Mouse (Mus musculus): ENCODE results near the gene Rxrb. TPM values are rescaled to one million over a fixed set of nuclear protein-coding genes. Genes with fewer than 3 reads are reported as not detected.
A peak's percentile ranks its signal among the peaks of the same experiment; 100 is the strongest.
"Not testable (repeated sequence)": the region's sequence is repeated elsewhere in the genome, so short reads cannot be mapped to it uniquely, and the experiment has no call there.

The Rxrb gene
- polyA plus RNA-seq, 1 experiment from 2014 or later = 52.7 TPM

GRCm38 (mm10) chr17:34000796-34001195 lies 30.8 kb upstream of the Rxrb start:
- not testable (repeated sequence) for ATAC-seq (ENCODE audit: low FRiP score, low TSS enrichment); H3K9ac ChIP-seq (replicated peaks; ENCODE audit: low read length); H3K27ac ChIP-seq (ENCODE audit: low read length); H3K4me1 ChIP-seq (ENCODE audit: insufficient read depth, low read length); H3K9me3 ChIP-seq (ENCODE audit: low read length); H3K4me3 ChIP-seq (ENCODE audit: low read length); H3K36me3 ChIP-seq (ENCODE audit: insufficient read depth, low read length)
- WGBS = 71% methylated on average over 2 of the region's 2 CpGs
- H3K27me3 ChIP-seq (ENCODE audit: insufficient read depth, low read length) = peaks cover 42% of the 10 kb centered on the region
- H3K4me2 ChIP-seq (replicated peaks; ENCODE audit: low read depth, low read length) = peak overlapping the region; percentile 98; the same call in 1 of the 2 replicates

GRCm38 (mm10) chr17:34003426-34003825 lies 28.2 kb upstream of the Rxrb start:
- H3K4me1 ChIP-seq (ENCODE audit: insufficient read depth, low read length) = 0 out of 2 replicates have a peak, but pooled peaks cover 4% of the 10 kb centered on the region
- no peak overlapping the region for H3K4me2 ChIP-seq (replicated peaks; ENCODE audit: low read depth, low read length)
- no peak overlapping the region for H3K9ac ChIP-seq (replicated peaks; ENCODE audit: low read length)
- no peaks in the 10 kb centered on the region for H3K9me3 ChIP-seq (ENCODE audit: low read length)
- no peak overlapping the region for H3K27ac ChIP-seq (ENCODE audit: low read length)
- peaks cover 41% of the 10 kb centered on the region for H3K27me3 ChIP-seq (ENCODE audit: insufficient read depth, low read length)
- H3K36me3 ChIP-seq (ENCODE audit: insufficient read depth, low read length) = no peaks in the 10 kb centered on the region
- WGBS = 2% methylated on average over 5 of the region's 5 CpGs
- no peak overlapping the region for H3K4me3 ChIP-seq (ENCODE audit: low read length)
- no peak for ATAC-seq (ENCODE audit: low FRiP score, low TSS enrichment)

DNA sequence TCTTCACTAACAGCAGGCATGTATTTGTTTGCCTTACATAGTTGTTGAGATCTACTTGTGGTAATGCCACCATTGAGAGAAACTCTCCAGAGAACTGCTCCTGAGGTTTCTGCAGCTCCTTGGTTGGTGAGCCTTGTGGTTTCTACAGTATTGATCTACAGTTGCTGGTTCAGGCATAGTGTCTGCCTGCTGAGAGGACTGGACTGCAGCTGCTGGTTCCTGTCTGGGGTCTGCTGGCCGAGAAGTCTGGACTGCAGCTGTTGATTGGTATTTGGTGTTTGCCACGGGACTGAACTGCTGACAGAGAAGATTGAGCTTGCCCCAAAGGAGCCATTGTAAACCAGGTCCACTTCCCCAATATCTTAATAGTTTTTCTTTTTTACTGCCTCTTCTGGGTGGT lies 25.0 kb upstream of the Rxrb start:
- no peak for ATAC-seq (ENCODE audit: low FRiP score, low TSS enrichment)
- Histone ChIP-seq H3K4me2 (replicated peaks; ENCODE audit: low read depth, low read length) (no peak overlapping the region), H3K27ac (ENCODE audit: low read length) (no peak overlapping the region), H3K9me3 (ENCODE audit: low read length) (no peaks in the 10 kb centered on the region), H3K27me3 (ENCODE audit: insufficient read depth, low read length) (peaks cover 14% of the 10 kb centered on the region), H3K9ac (replicated peaks; ENCODE audit: low read length) (no peak overlapping the region), H3K36me3 (ENCODE audit: insufficient read depth, low read length) (no peaks in the 10 kb centered on the region), H3K4me3 (ENCODE audit: low read length) (no peak overlapping the region), H3K4me1 (ENCODE audit: insufficient read depth, low read length) (no peaks in the 10 kb centered on the region)
- 46% methylated on average over 2 of the region's 2 CpGs for WGBS

DNA sequence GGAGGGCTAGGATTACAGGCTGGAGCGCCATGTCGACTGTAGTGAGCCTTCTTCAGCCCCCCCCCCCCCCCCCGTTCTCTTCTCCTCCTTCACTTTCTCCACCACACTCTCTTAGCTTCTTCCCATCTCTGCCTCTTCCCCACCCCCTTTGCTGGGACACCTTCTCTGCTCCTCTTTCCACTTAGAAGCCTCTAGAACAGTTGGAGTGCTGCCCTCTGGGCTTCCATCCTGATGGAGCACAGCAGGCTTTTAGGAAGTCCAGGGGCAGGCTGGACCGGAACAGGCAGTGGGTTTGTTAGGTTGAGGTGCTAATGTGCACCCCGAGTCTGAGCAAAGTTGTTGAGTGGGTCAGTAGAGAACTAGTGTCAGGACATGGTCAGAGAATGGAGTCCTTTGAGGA lies 21.5 kb upstream of the Rxrb start:
- no peak for ATAC-seq (ENCODE audit: low FRiP score, low TSS enrichment)
- 82% methylated on average over 5 of the region's 5 CpGs for WGBS
- H3K9me3 ChIP-seq (ENCODE audit: low read length) = no peaks in the 10 kb centered on the region
- H3K4me2 ChIP-seq (replicated peaks; ENCODE audit: low read depth, low read length) = no peak overlapping the region
- H3K27ac ChIP-seq (ENCODE audit: low read length) = no peak overlapping the region
- peaks cover 8% of the 10 kb centered on the region for H3K27me3 ChIP-seq (ENCODE audit: insufficient read depth, low read length)
- H3K4me3 ChIP-seq (ENCODE audit: low read length) = no peak overlapping the region
- no peak overlapping the region for H3K9ac ChIP-seq (replicated peaks; ENCODE audit: low read length)
- no peaks in the 10 kb centered on the region for H3K4me1 ChIP-seq (ENCODE audit: insufficient read depth, low read length)
- H3K36me3 ChIP-seq (ENCODE audit: insufficient read depth, low read length) = no peaks in the 10 kb centered on the region

DNA sequence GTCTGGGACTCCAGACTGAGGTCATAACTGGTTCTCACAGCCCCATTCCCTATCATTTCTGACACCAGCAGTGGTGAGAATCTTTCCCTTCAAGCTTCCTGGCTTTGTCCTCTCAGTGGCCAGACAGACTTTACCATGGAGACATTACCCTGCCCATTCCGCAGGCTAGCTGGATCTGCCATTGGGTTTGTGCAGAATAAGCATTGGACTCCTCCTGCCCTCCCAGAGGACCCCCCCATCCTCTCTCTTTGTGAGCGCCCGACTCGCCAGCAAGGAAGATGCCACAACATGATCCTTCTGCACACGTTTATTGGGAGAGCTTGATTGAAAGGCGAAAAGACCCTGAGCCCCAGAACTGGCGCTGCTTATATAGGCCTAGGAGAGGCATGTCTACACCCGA lies 18.2 kb upstream of the Rxrb start:
- H3K4me1 ChIP-seq (ENCODE audit: insufficient read depth, low read length) = no peaks in the 10 kb centered on the region
- no peak overlapping the region for H3K4me2 ChIP-seq (replicated peaks; ENCODE audit: low read depth, low read length)
- no peak overlapping the region for H3K27ac ChIP-seq (ENCODE audit: low read length)
- H3K4me3 ChIP-seq (ENCODE audit: low read length) = no peak overlapping the region
- no peaks in the 10 kb centered on the region for H3K36me3 ChIP-seq (ENCODE audit: insufficient read depth, low read length)
- H3K9ac ChIP-seq (replicated peaks; ENCODE audit: low read length) = no peak overlapping the region
- WGBS = 95% methylated on average over 8 of the region's 8 CpGs
- no peak for ATAC-seq (ENCODE audit: low FRiP score, low TSS enrichment)
- no peaks in the 10 kb centered on the region for H3K27me3 ChIP-seq (ENCODE audit: insufficient read depth, low read length)
- H3K9me3 ChIP-seq (ENCODE audit: low read length) = no peaks in the 10 kb centered on the region

DNA sequence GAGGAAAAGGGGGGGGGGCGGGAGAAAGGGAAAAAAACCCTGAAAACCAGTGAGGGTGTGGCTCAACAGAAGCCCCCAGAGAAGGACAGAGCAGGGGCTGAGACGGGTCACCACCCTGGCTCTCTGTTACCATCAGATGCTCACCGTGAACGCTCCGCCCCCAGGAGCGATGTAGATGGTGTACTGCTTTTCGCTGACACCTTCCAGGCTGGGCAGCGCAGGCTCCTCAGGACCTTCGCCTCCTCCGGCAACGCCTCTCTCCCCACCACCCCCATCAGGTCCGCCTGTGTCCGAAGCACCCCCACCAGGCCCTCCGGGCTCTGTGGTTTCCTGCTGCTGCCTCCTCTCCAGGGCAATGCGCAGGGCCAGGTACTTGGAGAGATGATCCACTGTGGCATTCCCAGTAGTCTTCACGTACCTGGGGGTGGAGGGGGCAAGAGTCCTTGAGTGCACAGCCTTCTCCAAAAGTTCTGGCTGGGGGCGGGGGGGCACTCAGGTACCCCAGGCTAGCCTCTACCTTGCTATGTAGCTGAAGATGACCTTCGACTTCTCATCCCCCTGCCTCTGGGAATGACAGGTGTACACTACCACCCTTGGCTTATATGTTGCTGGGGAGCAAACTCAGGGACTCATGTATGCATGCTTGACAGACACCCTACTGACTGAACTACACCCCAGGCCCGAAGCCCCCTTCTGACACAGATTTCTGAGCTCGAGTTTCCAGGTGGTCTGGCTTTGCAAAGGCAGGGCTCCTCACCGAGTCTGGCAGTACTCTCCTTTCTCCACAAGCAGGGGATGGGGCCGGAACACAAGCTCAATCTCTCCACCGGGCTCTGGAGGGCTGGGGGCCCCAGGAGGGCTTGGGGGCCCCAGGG lies 9.8 kb upstream of the Rxrb start:
- Histone ChIP-seq H3K36me3 (ENCODE audit: insufficient read depth, low read length) (peaks cover 28% of the 10 kb centered on the region), H3K4me2 (replicated peaks; ENCODE audit: low read depth, low read length) (no peak overlapping the region), H3K27me3 (ENCODE audit: insufficient read depth, low read length) (no peaks in the 10 kb centered on the region), H3K9me3 (ENCODE audit: low read length) (peaks cover 10% of the 10 kb centered on the region; the same call in 1 of the 2 replicates), H3K9ac (replicated peaks; ENCODE audit: low read length) (no peak overlapping the region), H3K4me1 (ENCODE audit: insufficient read depth, low read length) (peaks cover 23% of the 10 kb centered on the region), H3K27ac (ENCODE audit: low read length) (no peak overlapping the region), H3K4me3 (ENCODE audit: low read length) (no peak overlapping the region)
- no peak for ATAC-seq (ENCODE audit: low FRiP score, low TSS enrichment)
- WGBS = 95% methylated on average over 23 of the region's 23 CpGs

GRCm38 (mm10) chr17:34022414-34022783 lies 9.2 kb upstream of the Rxrb start:
- Histone ChIP-seq H3K9me3 (ENCODE audit: low read length) (peaks cover 10% of the 10 kb centered on the region; the same call in 1 of the 2 replicates), H3K9ac (replicated peaks; ENCODE audit: low read length) (no peak overlapping the region), H3K27me3 (ENCODE audit: insufficient read depth, low read length) (no peaks in the 10 kb centered on the region), H3K36me3 (ENCODE audit: insufficient read depth, low read length) (peaks cover 28% of the 10 kb centered on the region), H3K4me3 (ENCODE audit: low read length) (no peak overlapping the region), H3K4me1 (ENCODE audit: insufficient read depth, low read length) (peaks cover 30% of the 10 kb centered on the region), H3K27ac (ENCODE audit: low read length) (no peak overlapping the region), H3K4me2 (replicated peaks; ENCODE audit: low read depth, low read length) (no peak overlapping the region)
- 91% methylated on average over 13 of the region's 14 CpGs for WGBS
- no peak for ATAC-seq (ENCODE audit: low FRiP score, low TSS enrichment)

DNA sequence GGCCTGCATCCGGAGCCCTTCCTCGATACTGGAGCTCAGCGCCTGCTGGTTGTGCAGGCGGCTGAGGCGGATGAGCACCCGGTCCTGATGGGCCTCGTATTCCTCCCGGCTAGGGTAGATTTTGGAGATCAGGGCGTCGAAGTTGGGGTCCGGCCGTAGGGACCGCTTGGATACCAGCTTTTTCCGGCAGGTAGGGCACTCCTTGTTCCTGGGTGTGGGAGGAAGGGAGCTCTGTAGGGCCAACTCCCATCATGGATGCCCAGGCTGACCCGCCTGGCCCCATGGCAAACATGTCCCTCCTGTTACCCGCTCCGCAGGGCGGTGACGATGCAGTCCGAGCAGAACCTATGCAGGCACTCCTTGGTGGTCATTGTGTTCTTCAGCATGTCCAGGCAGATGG lies 8.6 kb upstream of the Rxrb start:
- no peak for ATAC-seq (ENCODE audit: low FRiP score, low TSS enrichment)
- H3K27me3 ChIP-seq (ENCODE audit: insufficient read depth, low read length) = no peaks in the 10 kb centered on the region
- H3K9me3 ChIP-seq (ENCODE audit: low read length) = peaks cover 10% of the 10 kb centered on the region; the same call in 1 of the 2 replicates
- 98% methylated on average over 20 of the region's 20 CpGs for WGBS
- H3K4me1 ChIP-seq (ENCODE audit: insufficient read depth, low read length) = peaks cover 30% of the 10 kb centered on the region
- H3K4me3 ChIP-seq (ENCODE audit: low read length) = no peak overlapping the region
- H3K27ac ChIP-seq (ENCODE audit: low read length) = no peak overlapping the region
- no peak overlapping the region for H3K4me2 ChIP-seq (replicated peaks; ENCODE audit: low read depth, low read length)
- peaks cover 28% of the 10 kb centered on the region for H3K36me3 ChIP-seq (ENCODE audit: insufficient read depth, low read length)
- H3K9ac ChIP-seq (replicated peaks; ENCODE audit: low read length) = no peak overlapping the region

GRCm38 (mm10) chr17:34023678-34024077 lies 7.9 kb upstream of the Rxrb start:
- 71% methylated on average over 9 of the region's 9 CpGs for WGBS
- H3K36me3 ChIP-seq (ENCODE audit: insufficient read depth, low read length) = peaks cover 32% of the 10 kb centered on the region
- no peak for ATAC-seq (ENCODE audit: low FRiP score, low TSS enrichment)
- H3K27me3 ChIP-seq (ENCODE audit: insufficient read depth, low read length) = no peaks in the 10 kb centered on the region
- peak overlapping the region; percentile 65 for H3K4me3 ChIP-seq (ENCODE audit: low read length)
- peaks cover 10% of the 10 kb centered on the region; the same call in 1 of the 2 replicates for H3K9me3 ChIP-seq (ENCODE audit: low read length)
- H3K9ac ChIP-seq (replicated peaks; ENCODE audit: low read length) = peak overlapping the region; percentile 80
- H3K4me2 ChIP-seq (replicated peaks; ENCODE audit: low read depth, low read length) = peak overlapping the region; percentile 85
- peak overlapping the region; percentile 96; the same call in 1 of the 2 replicates for H3K27ac ChIP-seq (ENCODE audit: low read length)
- peaks cover 37% of the 10 kb centered on the region for H3K4me1 ChIP-seq (ENCODE audit: insufficient read depth, low read length)

GRCm38 (mm10) chr17:34024317-34024821 lies 7.2 kb upstream of the Rxrb start, which contains the start of gene Ring1:
Gene Ring1 (minus strand): TSS chr17:34024680.
- 0% methylated on average over 53 of the region's 58 CpGs for WGBS
- Histone ChIP-seq H3K9ac (replicated peaks; ENCODE audit: low read length) (peak within 1 kb of the TSS; percentile 80), H3K27me3 (ENCODE audit: insufficient read depth, low read length) (no peaks in the 10 kb centered on the region), H3K4me2 (replicated peaks; ENCODE audit: low read depth, low read length) (peak within 1 kb of the TSS; percentile 85), H3K4me3 (ENCODE audit: low read length) (peak within 1 kb of the TSS; percentile 65), H3K4me1 (ENCODE audit: insufficient read depth, low read length) (peaks cover 43% of the 10 kb centered on the region), H3K27ac (ENCODE audit: low read length) (peak within 1 kb of the TSS; percentile 96), H3K36me3 (ENCODE audit: insufficient read depth, low read length) (peaks cover 39% of the 10 kb centered on the region), H3K9me3 (ENCODE audit: low read length) (peaks cover 10% of the 10 kb centered on the region; the same call in 1 of the 2 replicates)
- ATAC-seq (ENCODE audit: low FRiP score, low TSS enrichment) = peak; percentile 72

Measured in kidney, embryonic 16.5 days (tissue).